Mouse (Mus musculus) adrenal gland, adult 18-20 months (tissue): ENCODE measurements around the gene Spsb3. TPM values are rescaled to one million over a fixed set of nuclear protein-coding genes. Genes with fewer than 3 reads are reported as not detected.

ENCODE experiments used
- DNase-seq, 2 experiments: peaks; one replicate each; pipeline ENCODE4 v3.0.0; 2021 to 2022; ENCODE audit warnings: low spot score in 2 of 2
- total RNA-seq, 2 experiments: library from RNA; stranded (reverse); gene quantifications; 1 replicate in 1 of 2; 2 replicates in 1 of 2; pipeline ENCODE4 v1.2.3; 2021

Spsb3 gene
- total RNA-seq, 2 experiments from 2014 or later: 33.0 to 33.9 TPM

DNA sequence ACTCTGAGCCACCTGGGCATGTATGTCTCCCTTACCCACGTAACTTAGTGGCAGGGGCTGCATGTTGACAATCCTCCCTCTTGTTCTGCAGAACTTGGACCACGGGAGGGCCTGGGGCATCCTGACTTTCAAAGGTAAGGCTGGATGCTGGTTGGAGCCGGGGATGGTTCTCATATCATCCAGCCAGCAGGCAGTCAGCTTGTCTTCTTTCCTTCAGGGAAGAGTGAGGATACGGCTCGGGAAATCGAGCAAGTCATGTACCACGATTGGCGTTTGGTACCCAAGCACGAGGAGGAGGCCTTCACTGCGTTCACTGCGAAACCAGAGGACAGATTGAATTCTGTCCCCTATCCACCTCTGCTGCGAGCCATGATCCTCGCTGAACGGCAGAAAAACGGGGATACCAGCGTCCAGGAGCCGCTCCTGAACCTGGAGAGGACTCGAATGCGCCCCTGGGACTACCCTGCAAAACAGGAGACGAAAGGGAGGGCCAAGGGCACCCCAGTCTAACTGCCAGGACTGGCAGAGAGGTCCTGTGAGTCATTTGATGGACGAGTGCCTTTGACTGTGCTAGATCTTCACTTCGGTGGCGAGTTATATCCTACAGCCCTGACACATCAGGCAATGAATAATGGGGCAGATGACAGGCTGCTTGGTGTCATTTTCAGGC lies 9.3 kb downstream of the Spsb3 start:
- peak in 1 of 2 experiments; percentile 43 for DNase-seq

GRCm38 (mm10) chr17:24896241-24896992 lies 10.0 kb downstream of the Spsb3 start, which contains the start of gene Nme3:
Nme3 (plus strand) TSS chr17:24896500.
- peak; percentile 71 to 73 for DNase-seq

GRCm38 (mm10) chr17:24896993-24897269 lies 10.5 kb downstream of the Spsb3 start:
- DNase-seq: no peak

DNA sequence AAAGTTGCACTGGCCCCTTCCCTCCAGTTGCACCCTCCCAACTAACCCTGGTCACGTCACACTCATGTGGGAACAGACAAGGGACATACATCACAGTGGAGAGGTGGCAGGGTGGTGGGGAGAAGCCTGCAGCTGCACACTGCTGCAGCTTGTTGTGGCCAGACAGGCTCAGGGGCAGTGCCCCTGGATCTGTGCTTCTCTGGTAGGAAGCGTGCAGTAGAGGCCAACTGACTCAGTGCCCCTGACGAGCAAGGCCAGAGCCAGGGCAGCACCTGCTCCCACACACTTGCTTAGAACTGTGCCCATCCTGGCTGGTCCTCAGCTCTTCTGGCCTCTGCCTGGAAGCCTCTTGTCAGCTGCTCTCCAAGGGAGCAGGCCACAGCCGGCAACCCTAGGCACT lies 11.2 kb downstream of the Spsb3 start:
- DNase-seq: no peak

GRCm38 (mm10) chr17:24898041-24898854 lies 11.8 kb downstream of the Spsb3 start:
- no peak for DNase-seq

GRCm38 (mm10) chr17:24899153-24899552 lies 12.7 kb downstream of the Spsb3 start:
- DNase-seq: no peak

GRCm38 (mm10) chr17:24900014-24900413 lies 13.6 kb downstream of the Spsb3 start:
- DNase-seq: no peak

DNA sequence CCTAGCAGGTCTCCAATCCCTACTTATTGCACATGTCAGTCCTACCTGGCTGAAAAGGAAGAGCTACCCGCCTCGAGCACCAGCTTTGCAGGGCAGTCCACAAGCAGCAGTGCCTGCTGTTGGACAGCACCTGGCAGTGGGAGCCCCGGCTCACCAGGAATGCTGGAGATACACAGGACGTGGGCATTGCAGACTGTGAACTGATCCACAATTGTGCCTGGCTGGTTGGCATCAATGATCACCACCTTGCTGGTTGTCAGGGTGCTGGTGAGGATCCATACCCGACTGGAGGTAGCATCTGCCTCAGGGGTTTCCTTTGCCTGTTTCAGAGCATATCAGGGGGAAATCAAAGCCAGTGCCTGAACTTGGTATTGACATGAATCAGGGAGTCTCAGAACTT lies 15.7 kb downstream of the Spsb3 start:
- no peak for DNase-seq

- DNase-seq: no peak
Measured at GRCm38 (mm10) chr17:24902671-24903474, 16.4 kb downstream of the Spsb3 start.

DNA sequence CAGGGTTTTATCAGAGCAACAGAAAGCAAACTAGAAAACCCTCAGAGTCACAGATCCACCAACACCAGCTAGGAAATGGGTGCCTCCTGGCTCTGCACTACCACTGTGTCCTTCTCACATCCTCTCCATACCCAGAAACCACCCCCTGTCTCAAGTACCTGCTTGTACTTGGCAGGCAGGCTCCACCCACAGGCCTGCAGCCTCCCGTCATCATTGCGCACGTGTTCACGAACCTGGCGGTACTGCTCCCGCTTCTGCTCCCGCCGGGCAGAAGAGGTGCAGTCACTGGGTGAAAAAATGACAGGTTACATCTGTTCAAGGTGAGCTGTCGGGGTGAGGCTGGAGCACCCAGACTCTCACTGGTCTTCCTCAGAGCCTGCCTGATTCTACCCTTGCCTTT lies 17.3 kb downstream of the Spsb3 start:
- DNase-seq: no peak

GRCm38 (mm10) chr17:24907591-24907990 lies 21.1 kb downstream of the Spsb3 start:
- peak in 1 of 2 experiments; percentile 65 for DNase-seq

GRCm38 (mm10) chr17:24913984-24914383 lies 27.5 kb downstream of the Spsb3 start:
- DNase-seq: no peak

- no peak for DNase-seq
Measured at GRCm38 (mm10) chr17:24923246-24923645, 36.8 kb downstream of the Spsb3 start.

- no peak for DNase-seq
Measured at GRCm38 (mm10) chr17:24929506-24929905, 43.1 kb downstream of the Spsb3 start.

DNA sequence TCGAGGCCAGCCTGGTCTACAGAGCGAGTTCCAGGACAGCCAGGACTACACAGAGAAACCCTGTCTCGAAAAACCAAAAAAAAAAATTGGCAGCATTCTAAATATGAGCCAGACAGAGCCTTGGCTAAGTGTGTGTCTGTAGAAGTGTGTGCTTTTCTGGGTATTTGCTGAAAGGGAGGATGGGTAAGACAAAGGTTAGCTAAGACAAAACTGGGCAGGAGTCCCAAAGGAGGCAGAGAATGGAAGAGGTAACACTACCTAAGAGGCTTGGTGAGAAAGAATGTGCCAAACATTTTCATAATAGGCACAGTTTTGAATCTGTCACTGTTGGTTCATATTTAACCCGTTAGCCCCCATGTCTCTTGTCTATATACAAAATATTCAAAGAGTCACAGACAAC lies 46.0 kb downstream of the Spsb3 start:
- DNase-seq: no peak

GRCm38 (mm10) chr17:24933163-24933562 lies 46.7 kb downstream of the Spsb3 start:
- DNase-seq: no peak

- DNase-seq: no peak
Measured at GRCm38 (mm10) chr17:24934926-24935325, 48.5 kb downstream of the Spsb3 start.

DNA sequence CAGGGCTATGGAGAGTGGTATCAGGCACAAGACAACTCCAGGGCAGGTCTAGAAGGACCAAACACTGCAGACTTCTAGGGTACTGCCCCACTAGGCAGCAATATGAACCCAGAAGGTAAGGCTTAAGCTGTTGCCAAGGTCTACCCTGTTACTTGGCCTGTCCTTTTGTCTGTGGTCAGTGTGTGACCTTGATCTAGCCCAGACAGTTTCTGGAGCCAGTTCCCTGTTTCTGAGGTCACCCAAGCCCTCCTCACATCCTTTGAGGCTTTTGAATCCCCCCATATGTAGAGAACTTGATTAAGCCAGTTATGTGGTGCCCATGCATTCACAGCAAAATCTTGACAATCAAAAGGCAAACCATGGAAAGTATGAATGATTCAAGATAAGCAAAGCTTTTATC lies 49.2 kb downstream of the Spsb3 start:
- DNase-seq: no peak

DNA sequence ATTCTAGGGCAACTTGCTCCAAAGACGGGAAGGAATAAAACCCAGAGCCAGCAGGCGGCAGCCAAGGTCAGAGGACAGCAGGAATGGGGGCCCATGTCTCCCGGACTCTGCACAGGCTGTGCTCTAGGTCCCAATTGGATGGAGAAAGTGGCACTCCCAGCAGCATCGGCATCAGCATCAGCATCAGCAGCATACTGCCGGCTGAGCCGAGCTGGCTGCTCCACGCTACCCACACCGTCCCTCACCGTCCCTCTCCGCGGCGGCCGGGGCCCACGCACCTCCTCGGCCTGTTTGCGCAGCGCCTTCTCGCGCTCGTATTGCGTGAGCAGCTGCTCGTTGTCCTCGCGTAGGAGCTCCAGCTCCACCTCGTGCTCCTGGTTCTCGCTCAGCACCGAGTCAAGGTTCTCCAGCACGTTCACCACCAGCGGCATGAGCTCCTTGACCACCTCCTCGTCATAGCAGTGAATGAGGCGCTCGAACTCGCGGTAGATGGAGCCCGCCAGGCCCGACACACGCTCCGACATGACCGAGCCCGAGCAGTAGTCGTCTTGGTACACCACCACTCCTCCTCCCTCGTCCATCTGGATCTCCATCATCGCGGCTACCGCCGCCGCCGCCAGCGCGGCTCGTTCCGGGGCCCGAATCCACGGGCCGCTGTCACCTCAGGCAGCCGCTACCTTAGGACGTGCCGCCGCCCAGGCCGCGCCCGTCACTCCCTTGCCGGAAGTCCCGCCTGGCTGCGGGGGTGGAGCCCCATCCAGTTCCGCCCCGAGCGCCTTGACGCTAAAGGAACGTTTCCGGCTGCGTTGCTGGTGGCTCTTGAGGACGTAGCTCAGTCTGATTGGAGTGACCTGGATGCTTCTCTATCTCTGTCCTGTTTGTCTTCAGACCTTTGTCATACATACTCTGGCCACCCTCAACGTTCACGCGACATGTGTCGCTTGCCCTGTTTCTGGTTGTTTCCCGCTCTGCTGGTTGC lies 50.1 kb downstream of the Spsb3 start, which contains the start of gene Mapk8ip3:
Gene Mapk8ip3, minus strand, starts transcription at position 719 of the 979 bp plus-strand sequence.
- peak; percentile 95 to 97 for DNase-seq

DNA sequence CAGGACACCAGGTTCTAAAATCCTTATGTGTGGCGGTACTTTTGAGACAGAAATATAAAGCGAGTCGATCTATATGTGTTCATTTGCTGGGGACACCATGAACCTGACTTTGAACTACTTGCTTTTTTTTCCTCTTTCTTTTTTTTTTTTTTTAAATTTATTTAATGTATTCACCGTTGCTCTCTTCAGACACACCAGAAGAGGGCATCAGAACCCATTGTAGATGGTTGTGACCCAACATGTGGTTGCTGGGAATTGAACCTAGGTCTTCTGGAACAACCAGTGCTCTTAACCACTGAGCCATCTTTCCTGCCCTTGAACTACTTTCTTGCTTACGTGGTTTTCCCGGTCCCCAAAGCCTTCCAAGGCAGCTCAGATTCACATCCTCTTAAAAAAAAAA lies 50.8 kb downstream of the Spsb3 start:
- DNase-seq: no peak
